Mouse (Mus musculus) heart, adult 8-10 months (tissue): Measurements from ENCODE around the gene Gm21739. TPM values are rescaled to one million over a fixed set of nuclear protein-coding genes. Genes with fewer than 3 reads are reported as not detected.
"Not testable (repeated sequence)": the region's sequence is repeated elsewhere in the genome, so short reads cannot be mapped to it uniquely, and the experiment has no call there.

Source experiments
- DNase-seq: peaks from one replicate; pipeline ENCODE4 v3.0.0; 2022; ENCODE audit warnings: low spot score
- total RNA-seq, 4 experiments: library from RNA; stranded (reverse); gene quantifications; 2 replicates each; pipeline ENCODE4 v1.2.4; 2022

Gm21739 gene
- total RNA-seq: not detected

DNA sequence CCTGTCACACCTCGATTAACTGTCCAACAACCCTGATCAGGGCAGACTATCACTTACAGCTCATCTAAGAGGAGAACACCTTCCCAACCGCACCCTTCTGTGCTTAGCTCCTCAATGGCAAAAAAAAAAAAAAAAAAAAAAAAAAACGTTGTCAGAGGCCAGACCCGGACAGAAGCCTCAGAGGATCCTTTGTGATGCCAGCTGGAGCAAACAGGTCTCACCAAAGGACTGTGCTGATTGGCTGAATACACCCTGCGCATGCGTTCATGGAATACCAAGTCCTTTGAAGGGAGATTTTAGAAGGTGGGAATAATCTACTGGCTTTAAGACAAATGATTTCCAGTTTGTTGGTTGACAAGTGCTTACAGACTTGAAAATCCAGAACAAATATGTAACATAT lies at the start of gene Gm21739:
TSS of gene Gm21739 (minus strand) at position 101 of the 400 bp plus-strand sequence.
- not testable (repeated sequence) for DNase-seq
